Mouse (Mus musculus) forebrain, postnatal 0 days (tissue): ENCODE measurements around the gene Hmga1. TPM values are rescaled to one million over a fixed set of nuclear protein-coding genes. Genes with fewer than 3 reads are reported as not detected.

Source experiments
- ATAC-seq: fragments of 200-750 bp; cut with Nextera tagmentation; 2 replicates; pipeline ENCODE4 v1.8.0; 2017; ENCODE audit warnings: mild to moderate bottlenecking, moderate library complexity
- DNase-seq: peaks from one replicate; pipeline ENCODE4 v3.0.0-alpha.2; 2015
- H3K27ac ChIP-seq: fragments of 300-500 bp; sonication (generic); 2 replicates; pipeline ENCODE4 v1.5.1; 2014; ENCODE audit warnings: low read depth, mild to moderate bottlenecking, antibody characterized with exemption, low read length, moderate library complexity, mixed read lengths
- H3K27me3 ChIP-seq: fragments of 300-500 bp; sonication (generic); 2 replicates; pipeline ENCODE4 v1.6.1; 2014; ENCODE audit warnings: mild to moderate bottlenecking, low read length, mixed read lengths; ENCODE audit not compliant: insufficient read depth
- H3K36me3 ChIP-seq: fragments of 300-500 bp; sonication (generic); 2 replicates; pipeline ENCODE4 v1.6.1; 2014; ENCODE audit warnings: mild to moderate bottlenecking, moderate library complexity; ENCODE audit not compliant: insufficient read depth
- H3K4me1 ChIP-seq: fragments of 300-500 bp; sonication (generic); 2 replicates; pipeline ENCODE4 v1.6.1; 2014; ENCODE audit warnings: antibody characterized with exemption; ENCODE audit not compliant: insufficient read depth
- H3K4me2 ChIP-seq: fragments of 300-500 bp; sonication (generic); 2 replicates; pipeline ENCODE4 v1.6.1; 2014; ENCODE audit warnings: low read depth, mild to moderate bottlenecking, moderate library complexity
- H3K4me3 ChIP-seq: fragments of 300-500 bp; sonication (generic); 2 replicates; pipeline ENCODE4 v1.5.1; 2014; ENCODE audit warnings: low read depth, low read length, mixed read lengths
- H3K9ac ChIP-seq: fragments of 300-500 bp; sonication (generic); 2 replicates; pipeline ENCODE4 v1.6.1; 2014; ENCODE audit warnings: mild to moderate bottlenecking
- H3K9me3 ChIP-seq: fragments of 300-500 bp; sonication (generic); 2 replicates; pipeline ENCODE4 v1.6.1; 2016; ENCODE audit warnings: low read length
- CTCF ChIP-seq: sonication (generic); IDR thresholded peaks from 2 replicates; pipeline ENCODE4 v1.5.1; 2016; ENCODE audit warnings: antibody characterized with exemption, control low read depth, low read depth
- WGBS: fragments of 180-500 bp; shearing (Covaris S2); extraction: QIAGEN DNeasy Blood & Tissue Kit; methylation state at CpG from one replicate; pipeline ENCODE4 v1.1.7; 2014; 5-methylcytosine and 5-hydroxymethylcytosine counted together
- polyA plus RNA-seq: library from polyadenylated mRNA; unstranded; fragments of >200 nt; fragmentation: Nextera tagmentation; extraction: Ambion mirVana; gene quantifications from 2 replicates; pipeline ENCODE4 v1.2.1, GENCODE M21; 2015
- total RNA-seq: library from RNA; depleted of rRNA; stranded (reverse); fragments of >200 nt; gene quantifications from 2 replicates; pipeline ENCODE4 v1.2.3, GENCODE M21; 2014; rRNA removed

The Hmga1 gene
- total RNA-seq (84.7 and 99.1 TPM in 2 replicates), polyA plus RNA-seq (122 and 123 TPM in 2 replicates)

- Histone ChIP-seq H3K4me1 (peaks cover 19% of the 10 kb centered on the region), H3K4me2 (peak within 1 kb of the TSS; percentile 78), H3K4me3 (peak within 1 kb of the TSS; percentile 86), H3K36me3 (peaks cover under 1% of the 10 kb centered on the region; the same call in 1 of the 2 replicates), H3K27ac (peak within 1 kb of the TSS; percentile 93), H3K27me3 (no peaks in the 10 kb centered on the region), H3K9ac (peak within 1 kb of the TSS; percentile 94), H3K9me3 (no peaks in the 10 kb centered on the region)
- TF ChIP-seq CTCF: no peak
- DNase-seq (peak; percentile 93), ATAC-seq (peak; percentile 81)
- WGBS: under 1% methylated on average over 74 of the region's 79 CpGs
These were observed at the start of gene Hmga1 for GRCm38 (mm10) chr17:27556315-27557011. Hmga1 (plus strand) TSS chr17:27556497.

DNA sequence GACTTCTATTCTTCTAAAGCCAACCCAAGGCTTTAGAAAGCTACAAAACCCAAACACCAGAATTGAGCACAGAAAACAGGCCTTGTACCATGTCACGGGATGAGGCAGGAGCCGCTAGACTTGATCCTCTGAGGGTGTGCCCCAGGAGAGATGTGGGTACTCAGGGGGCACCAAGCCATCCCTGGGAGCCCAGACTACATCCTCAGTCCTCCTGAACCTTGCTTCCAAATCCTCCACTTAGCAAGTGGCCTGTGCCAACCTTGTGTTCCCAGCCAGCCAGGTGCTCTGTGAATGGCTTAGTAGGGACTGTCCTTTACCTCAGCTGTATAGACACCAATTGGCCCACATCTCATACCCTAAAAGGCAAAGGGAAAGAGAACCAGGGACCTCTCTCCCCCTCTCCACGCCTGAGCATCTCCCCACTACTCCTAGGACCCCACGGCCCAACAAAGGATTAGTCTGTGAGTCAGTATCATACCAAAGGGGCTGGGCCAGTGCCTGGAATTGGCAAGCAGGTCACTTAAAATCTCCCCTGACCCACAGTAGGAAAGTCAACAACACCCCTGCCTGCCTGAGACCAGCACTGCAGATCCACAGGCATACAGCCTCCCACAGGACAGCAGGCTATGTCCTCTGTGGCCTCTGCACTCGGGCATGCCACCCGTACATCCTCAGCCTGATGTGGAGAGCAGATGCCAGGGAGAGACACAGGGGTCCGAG, 49.3 kb upstream of the Hmga1 start:
- 87% methylated on average over 7 of the region's 7 CpGs for WGBS

DNA sequence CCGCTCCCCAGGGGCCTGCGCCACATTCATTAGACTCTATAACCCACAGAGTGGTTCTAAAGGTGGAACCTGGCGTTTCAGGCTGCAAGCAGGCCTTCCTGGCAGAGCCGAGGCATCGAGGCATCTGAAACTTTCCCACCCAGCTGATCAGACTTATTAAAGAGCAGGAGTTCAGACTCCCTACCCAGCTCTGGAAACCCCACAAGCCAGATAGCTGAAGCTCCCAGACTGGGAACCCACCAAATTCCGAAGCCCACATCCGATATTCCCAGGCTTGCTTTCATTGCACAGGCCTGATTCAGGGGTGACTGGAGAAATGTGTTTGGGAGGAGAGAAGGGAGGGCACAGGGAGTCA, 48.7 kb upstream of the Hmga1 start:
- no peaks in the 10 kb centered on the region for H3K36me3 ChIP-seq
- DNase-seq (no peak), ATAC-seq (no peak)
- H3K4me2 ChIP-seq: no peak overlapping the region
- no peak overlapping the region for H3K9ac ChIP-seq
- TF ChIP-seq CTCF: no peak
- no peaks in the 10 kb centered on the region for H3K9me3 ChIP-seq
- no peak overlapping the region for H3K4me3 ChIP-seq
- H3K27ac ChIP-seq: no peak overlapping the region
- peaks cover 16% of the 10 kb centered on the region for H3K27me3 ChIP-seq
- 90% methylated on average over 7 of the region's 7 CpGs for WGBS
- no peaks in the 10 kb centered on the region for H3K4me1 ChIP-seq

More for the DNA sequence above, 49.3 kb upstream of the Hmga1 start:
- H3K4me3 ChIP-seq: no peak overlapping the region
- H3K9me3 ChIP-seq: no peaks in the 10 kb centered on the region
- H3K27me3 ChIP-seq: peaks cover 16% of the 10 kb centered on the region
- ATAC-seq (no peak), DNase-seq (no peak)
- H3K9ac ChIP-seq: no peak overlapping the region
- TF ChIP-seq CTCF: no peak
- H3K36me3 ChIP-seq: no peaks in the 10 kb centered on the region
- H3K4me2 ChIP-seq: no peak overlapping the region
- H3K4me1 ChIP-seq: peaks cover 4% of the 10 kb centered on the region; the same call in 1 of the 2 replicates
- no peak overlapping the region for H3K27ac ChIP-seq

- WGBS: 66% methylated on average over 12 of the region's 12 CpGs
- Histone ChIP-seq H3K9me3 (no peaks in the 10 kb centered on the region), H3K27ac (no peak overlapping the region), H3K4me3 (no peak overlapping the region), H3K36me3 (no peaks in the 10 kb centered on the region), H3K27me3 (peaks cover 11% of the 10 kb centered on the region), H3K4me2 (no peak overlapping the region), H3K4me1 (no peaks in the 10 kb centered on the region), H3K9ac (no peak overlapping the region)
- DNase-seq (no peak), ATAC-seq (no peak)
- no peak for TF ChIP-seq CTCF
These were observed 48.3 kb upstream of the Hmga1 start for GRCm38 (mm10) chr17:27508002-27508401.

DNA sequence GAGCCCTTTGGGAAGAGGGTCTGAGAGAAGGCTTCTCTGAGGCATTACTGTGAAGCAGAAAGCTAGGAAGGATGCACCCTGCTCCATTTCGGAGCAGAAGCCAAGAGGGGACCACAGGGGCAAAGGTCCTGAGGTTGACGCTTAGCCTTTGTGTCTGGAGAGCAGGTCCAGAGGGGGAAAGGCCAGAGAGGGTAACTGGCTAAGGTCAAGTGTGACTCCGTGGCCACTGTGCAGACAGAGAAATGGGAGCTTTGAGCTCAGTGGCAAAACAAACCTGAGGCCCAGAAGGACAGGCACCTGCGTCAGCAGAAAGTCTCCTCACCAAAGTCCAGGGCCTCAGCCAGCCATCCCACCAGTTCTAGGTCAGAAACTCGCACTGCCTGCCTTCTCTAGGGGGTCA, 47.8 kb upstream of the Hmga1 start:
- no peaks in the 10 kb centered on the region for H3K36me3 ChIP-seq
- WGBS: 78% methylated on average over 5 of the region's 5 CpGs
- no peak for DNase-seq
- peaks cover 11% of the 10 kb centered on the region for H3K27me3 ChIP-seq
- no peak overlapping the region for H3K9ac ChIP-seq
- H3K4me2 ChIP-seq: no peak overlapping the region
- H3K9me3 ChIP-seq: no peaks in the 10 kb centered on the region
- no peak overlapping the region for H3K27ac ChIP-seq
- H3K4me3 ChIP-seq: no peak overlapping the region
- no peak for TF ChIP-seq CTCF
- no peaks in the 10 kb centered on the region for H3K4me1 ChIP-seq
- ATAC-seq: no peak

DNA sequence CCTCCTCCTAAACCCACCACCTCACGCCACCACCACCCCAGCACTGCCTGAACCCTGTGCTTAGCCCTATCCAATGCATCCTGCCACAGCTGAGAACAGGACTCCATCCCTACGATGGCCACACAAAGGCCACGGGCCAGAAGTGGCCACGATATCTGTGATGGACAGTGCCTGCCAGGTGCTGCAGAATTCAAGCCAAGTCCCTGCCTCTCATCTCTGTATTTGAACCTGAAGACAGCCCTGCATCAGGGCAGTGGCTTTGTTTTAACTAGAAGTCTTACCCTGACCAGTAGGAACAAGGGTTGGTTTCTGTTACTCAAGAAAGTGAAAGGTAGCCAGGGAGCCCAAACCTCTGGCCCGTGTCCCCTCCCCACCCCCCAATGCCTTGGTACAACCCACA, 47.2 kb upstream of the Hmga1 start:
- no peak for TF ChIP-seq CTCF
- ATAC-seq: no peak
- WGBS: 76% methylated on average over 5 of the region's 5 CpGs

More for the DNA sequence above, 47.2 kb upstream of the Hmga1 start:
- Histone ChIP-seq H3K9me3 (no peaks in the 10 kb centered on the region), H3K36me3 (no peaks in the 10 kb centered on the region), H3K4me1 (no peaks in the 10 kb centered on the region), H3K4me2 (no peak overlapping the region), H3K9ac (no peak overlapping the region), H3K27me3 (peaks cover 17% of the 10 kb centered on the region), H3K4me3 (no peak overlapping the region), H3K27ac (no peak overlapping the region)
- DNase-seq: no peak
